ENCODE assay signal across 7 mouse cellular contexts in genomic region chr2:142813033-142813432, GRCm38 (mm10).
DNase-seq lines count a peak whose midpoint lies in the region; ATAC-seq and TF ChIP-seq lines count a peak whose summit lies in the region.

No protein-coding gene starts in this region.

- H3K4me3 ChIP-seq in G1E (ENCODE audit: low read depth, low read length), result no peak overlapping the region
- no peak overlapping the region for H3K4me3 ChIP-seq in forebrain, embryonic 10.5 days
- no peak overlapping the region for H3K4me3 ChIP-seq in hindbrain, postnatal 0 days (ENCODE audit: low read length)
- no peak overlapping the region for H3K4me3 ChIP-seq in stomach, embryonic 16.5 days (replicated peaks; ENCODE audit: low read length)

- TF ChIP-seq CTCF in G1E (IDR thresholded peaks at IDR 0.05; ENCODE audit: low read depth, low read length), result peak; percentile 41; the same call in 1 of the 2 replicates
- TF ChIP-seq CTCF in brain, embryonic 14.5 days (IDR thresholded peaks at IDR 0.05; ENCODE audit: borderline replicate concordance, extremely low read depth, insufficient read depth, insufficient read length), result peak; percentile 64; the same call in 1 of the 2 replicates
- TF ChIP-seq CTCF in hindbrain, postnatal 0 days (IDR thresholded peaks at IDR 0.05; ENCODE audit: low read depth), result peak; percentile 85

- H3K4me2 ChIP-seq in hindbrain, postnatal 0 days (ENCODE audit: low read depth, low read length), result no peak overlapping the region
- no peak overlapping the region for H3K4me2 ChIP-seq in stomach, embryonic 16.5 days (ENCODE audit: low read depth, low read length)

- WGBS in forebrain, embryonic 10.5 days, result 39% methylated on average over 2 of the region's 2 CpGs
- whole genome bisulfite sequencing in hindbrain, postnatal 0 days, result 35% methylated on average over 2 of the region's 2 CpGs
- 40% methylated on average over 2 of the region's 2 CpGs for WGBS in stomach, embryonic 16.5 days

- ATAC-seq in G1E (ENCODE audit: extremely low read depth, insufficient number of reproducible peaks, low FRiP score, poor library complexity, severe bottlenecking), result peak; percentile 68
- ATAC-seq in hindbrain, postnatal 0 days, result peak; percentile 78
- peak; percentile 87 for ATAC-seq in megakaryocyte-erythroid progenitor cell, adult 5-6 weeks (replicated peaks; ENCODE audit: low FRiP score, low TSS enrichment, poor library complexity, severe bottlenecking)
- ATAC-seq in stomach, embryonic 16.5 days (ENCODE audit: insufficient read depth, low FRiP score), result peak; percentile 68; the same call in 1 of the 2 replicates

- H3K27me3 ChIP-seq in G1E (ENCODE audit: insufficient read depth, low read length), result no peaks in the 10 kb centered on the region
- H3K27me3 ChIP-seq in forebrain, embryonic 10.5 days (ENCODE audit: poor library complexity, severe bottlenecking), result peaks cover 19% of the 10 kb centered on the region
- H3K27me3 ChIP-seq in hindbrain, postnatal 0 days (ENCODE audit: insufficient read depth, low read length), result no peaks in the 10 kb centered on the region
- no peaks in the 10 kb centered on the region for H3K27me3 ChIP-seq in stomach, embryonic 16.5 days (ENCODE audit: control insufficient read depth, insufficient read depth, low read length)

- H3K9me3 ChIP-seq in G1E (replicated peaks), result no peaks in the 10 kb centered on the region
- H3K9me3 ChIP-seq in forebrain, embryonic 10.5 days, result no peaks in the 10 kb centered on the region
- no peaks in the 10 kb centered on the region for H3K9me3 ChIP-seq in hindbrain, postnatal 0 days (ENCODE audit: low read length)
- H3K9me3 ChIP-seq in stomach, embryonic 16.5 days (replicated peaks; ENCODE audit: control insufficient read depth, low read length), result no peaks in the 10 kb centered on the region

- no peaks in the 10 kb centered on the region for H3K4me1 ChIP-seq in G1E (ENCODE audit: insufficient read depth, low read depth, low read length)
- peaks cover 20% of the 10 kb centered on the region for H3K4me1 ChIP-seq in forebrain, embryonic 10.5 days
- H3K4me1 ChIP-seq in hindbrain, postnatal 0 days (ENCODE audit: insufficient read depth, low read length), result no peaks in the 10 kb centered on the region
- H3K4me1 ChIP-seq in stomach, embryonic 16.5 days (ENCODE audit: control insufficient read depth, insufficient read depth, low read length), result no peaks in the 10 kb centered on the region

- H3K27ac ChIP-seq in forebrain, embryonic 10.5 days, result peak overlapping the region; percentile 30; the same call in 1 of the 2 replicates
- no peak overlapping the region for H3K27ac ChIP-seq in hindbrain, postnatal 0 days
- H3K27ac ChIP-seq in stomach, embryonic 16.5 days (ENCODE audit: low read length), result no peak overlapping the region

- no peak overlapping the region for H3K9ac ChIP-seq in hindbrain, postnatal 0 days (replicated peaks; ENCODE audit: low read length)
- H3K9ac ChIP-seq in stomach, embryonic 16.5 days (ENCODE audit: low read length), result no peak overlapping the region

- no peak for TF ChIP-seq POLR2A in brain, embryonic 14.5 days (IDR thresholded peaks at IDR 0.05; ENCODE audit: borderline replicate concordance, extremely low read depth, insufficient read depth, insufficient read length, poor library complexity, severe bottlenecking)

- DNase-seq in G1E (ENCODE audit: low spot score), result no peak
- peak; percentile 94 for DNase-seq in brain, embryonic 14.5 days (ENCODE audit: low read depth)
- peak; percentile 33 for DNase-seq in forebrain, embryonic 10.5 days (ENCODE audit: extremely low spot score, low spot score)
- DNase-seq in hindbrain, postnatal 0 days (ENCODE audit: low spot score), result peak; percentile 89
- DNase-seq in left cerebral cortex, adult 11 months (ENCODE audit: low spot score), result peak; percentile 41

- H3K36me3 ChIP-seq in G1E (replicated peaks), result no peaks in the 10 kb centered on the region
- no peaks in the 10 kb centered on the region for H3K36me3 ChIP-seq in forebrain, embryonic 10.5 days (replicated peaks)
- H3K36me3 ChIP-seq in hindbrain, postnatal 0 days (ENCODE audit: insufficient read depth, low read length), result no peaks in the 10 kb centered on the region
- no peaks in the 10 kb centered on the region for H3K36me3 ChIP-seq in stomach, embryonic 16.5 days (ENCODE audit: control insufficient read depth, insufficient read depth, low read length)
